Mouse (Mus musculus) neural tube, embryonic 13.5 days (tissue): Measurements from ENCODE around the gene Sema3c. TPM values are rescaled to one million over a fixed set of nuclear protein-coding genes. Genes with fewer than 3 reads are reported as not detected.

Experiments
- ATAC-seq: fragments of 200-750 bp; cut with Nextera tagmentation; 2 replicates; pipeline ENCODE4 v1.8.0; 2017; ENCODE audit warnings: low read depth, mild to moderate bottlenecking, moderate TSS enrichment, moderate library complexity
- H3K27ac ChIP-seq: fragments of 300-500 bp; sonication (generic); replicated peaks from 2 replicates; pipeline ENCODE4 v1.5.1; 2015; ENCODE audit warnings: moderate library complexity, mild to moderate bottlenecking, inconsistent platforms
- H3K27me3 ChIP-seq: fragments of 300-500 bp; sonication (generic); 2 replicates; pipeline ENCODE4 v1.6.1; 2015; ENCODE audit warnings: mild to moderate bottlenecking, inconsistent platforms
- H3K36me3 ChIP-seq: fragments of 300-500 bp; sonication (generic); 2 replicates; pipeline ENCODE4 v1.6.1; 2015; ENCODE audit warnings: mild to moderate bottlenecking, inconsistent platforms
- H3K4me1 ChIP-seq: fragments of 300-500 bp; sonication (generic); replicated peaks from 2 replicates; pipeline ENCODE4 v1.6.1; 2015; ENCODE audit warnings: inconsistent platforms
- H3K4me2 ChIP-seq: fragments of 300-500 bp; sonication (generic); 2 replicates; pipeline ENCODE4 v1.6.1; 2015; ENCODE audit warnings: inconsistent platforms, mild to moderate bottlenecking, moderate library complexity
- H3K4me3 ChIP-seq: fragments of 300-500 bp; sonication (generic); 2 replicates; pipeline ENCODE4 v1.5.1; 2015; ENCODE audit warnings: mild to moderate bottlenecking, inconsistent platforms
- H3K9ac ChIP-seq: fragments of 300-500 bp; sonication (generic); 2 replicates; pipeline ENCODE4 v1.6.1; 2015; ENCODE audit warnings: moderate library complexity, mild to moderate bottlenecking, inconsistent platforms
- H3K9me3 ChIP-seq: fragments of 300-500 bp; sonication (generic); 2 replicates; pipeline ENCODE4 v1.6.1; 2016; ENCODE audit warnings: inconsistent platforms
- WGBS: fragments of 180-500 bp; shearing (Covaris S2); methylation state at CpG from one replicate; pipeline ENCODE4 v1.1.7; 2015; 5-methylcytosine and 5-hydroxymethylcytosine counted together
- polyA plus RNA-seq: library from polyadenylated mRNA; unstranded; fragments of >200 nt; fragmentation: Nextera tagmentation; extraction: Ambion mirVana; gene quantifications from 2 replicates; pipeline ENCODE4 v1.2.1, GENCODE M21; 2015

The Sema3c gene
- polyA plus RNA-seq, 1 experiment from 2014 or later: 30.3 TPM

GRCm38 (mm10) chr5:17739805-17740204 lies 165.7 kb downstream of the Sema3c start:
- whole genome bisulfite sequencing: 64% methylated on average over 3 of the region's 3 CpGs
- Histone ChIP-seq H3K27me3 (no peaks in the 10 kb centered on the region), H3K4me1 (no peaks in the 10 kb centered on the region), H3K9ac (no peak overlapping the region), H3K36me3 (no peaks in the 10 kb centered on the region), H3K4me3 (no peak overlapping the region), H3K9me3 (no peaks in the 10 kb centered on the region), H3K4me2 (no peak overlapping the region), H3K27ac (no peak overlapping the region)
- no peak for ATAC-seq

GRCm38 (mm10) chr5:17746520-17746919 lies 172.4 kb downstream of the Sema3c start:
- Histone ChIP-seq H3K4me1 (no peaks in the 10 kb centered on the region), H3K9me3 (no peaks in the 10 kb centered on the region), H3K36me3 (no peaks in the 10 kb centered on the region), H3K27ac (no peak overlapping the region), H3K27me3 (no peaks in the 10 kb centered on the region), H3K9ac (no peak overlapping the region), H3K4me2 (no peak overlapping the region), H3K4me3 (no peak overlapping the region)
- ATAC-seq: no peak

GRCm38 (mm10) chr5:17747143-17747542 lies 173.1 kb downstream of the Sema3c start:
- H3K9ac ChIP-seq: no peak overlapping the region
- no peaks in the 10 kb centered on the region for H3K4me1 ChIP-seq
- no peak for ATAC-seq
- no peak overlapping the region for H3K27ac ChIP-seq
- no peak overlapping the region for H3K4me2 ChIP-seq
- no peak overlapping the region for H3K4me3 ChIP-seq
- H3K9me3 ChIP-seq: no peaks in the 10 kb centered on the region
- 32% methylated on average over 5 of the region's 5 CpGs for WGBS
- H3K27me3 ChIP-seq: no peaks in the 10 kb centered on the region
- no peaks in the 10 kb centered on the region for H3K36me3 ChIP-seq

- H3K27ac ChIP-seq: no peak overlapping the region
- H3K36me3 ChIP-seq: no peaks in the 10 kb centered on the region
- no peak overlapping the region for H3K4me3 ChIP-seq
- no peaks in the 10 kb centered on the region for H3K27me3 ChIP-seq
- no peak for ATAC-seq
- H3K4me1 ChIP-seq: no peaks in the 10 kb centered on the region
- 73% methylated on average over 3 of the region's 3 CpGs for WGBS
- H3K9me3 ChIP-seq: no peaks in the 10 kb centered on the region
- H3K4me2 ChIP-seq: no peak overlapping the region
- H3K9ac ChIP-seq: no peak overlapping the region
These were observed 174.2 kb downstream of the Sema3c start for GRCm38 (mm10) chr5:17748293-17748692.

GRCm38 (mm10) chr5:17753471-17754005 lies 179.5 kb downstream of the Sema3c start:
- H3K9me3 ChIP-seq: no peaks in the 10 kb centered on the region
- 88% methylated on average over 7 of the region's 7 CpGs for WGBS
- ATAC-seq: no peak

GRCm38 (mm10) chr5:17766006-17766677 lies 192.1 kb downstream of the Sema3c start:
- Histone ChIP-seq H3K27me3 (no peaks in the 10 kb centered on the region), H3K4me1 (no peaks in the 10 kb centered on the region), H3K36me3 (no peaks in the 10 kb centered on the region), H3K9me3 (no peaks in the 10 kb centered on the region), H3K9ac (no peak overlapping the region), H3K4me3 (no peak overlapping the region), H3K27ac (no peak overlapping the region), H3K4me2 (no peak overlapping the region)
- WGBS: 64% methylated on average over 4 of the region's 4 CpGs
- no peak for ATAC-seq

More at GRCm38 (mm10) chr5:17753471-17754005, 179.5 kb downstream of the Sema3c start:
- Histone ChIP-seq H3K27ac (no peak overlapping the region), H3K4me2 (no peak overlapping the region), H3K9ac (no peak overlapping the region), H3K27me3 (no peaks in the 10 kb centered on the region), H3K4me1 (no peaks in the 10 kb centered on the region), H3K36me3 (no peaks in the 10 kb centered on the region), H3K4me3 (no peak overlapping the region)

GRCm38 (mm10) chr5:17770328-17770727 lies 196.2 kb downstream of the Sema3c start:
- Histone ChIP-seq H3K4me1 (no peaks in the 10 kb centered on the region), H3K36me3 (no peaks in the 10 kb centered on the region), H3K4me2 (no peak overlapping the region), H3K27me3 (no peaks in the 10 kb centered on the region), H3K9me3 (no peaks in the 10 kb centered on the region), H3K9ac (no peak overlapping the region), H3K27ac (no peak overlapping the region), H3K4me3 (no peak overlapping the region)
- no peak for ATAC-seq
- WGBS: 94% methylated on average over 2 of the region's 2 CpGs

DNA sequence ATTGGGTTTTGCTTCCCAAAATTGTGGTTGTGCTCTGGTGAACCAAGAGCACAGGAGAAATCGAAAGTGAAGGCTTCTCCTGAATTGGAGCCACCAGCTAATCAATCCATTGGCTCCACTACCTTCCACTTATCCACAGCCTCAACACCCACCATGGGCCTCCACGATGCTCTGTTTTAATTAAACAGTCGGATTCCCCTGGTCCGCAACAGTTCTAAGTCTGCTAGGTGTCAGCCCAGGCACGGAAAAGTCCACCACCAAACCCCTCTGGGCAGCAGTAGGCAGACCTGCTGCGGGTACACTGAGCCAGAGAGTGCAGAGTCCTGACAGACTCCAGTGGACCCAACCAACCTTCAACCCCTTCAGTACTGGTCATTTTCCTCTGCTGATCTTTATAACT lies 202.5 kb downstream of the Sema3c start:
- Histone ChIP-seq H3K4me1 (no peaks in the 10 kb centered on the region), H3K4me3 (no peak overlapping the region), H3K4me2 (no peak overlapping the region), H3K9ac (no peak overlapping the region), H3K9me3 (no peaks in the 10 kb centered on the region), H3K27ac (no peak overlapping the region), H3K27me3 (no peaks in the 10 kb centered on the region), H3K36me3 (no peaks in the 10 kb centered on the region)
- ATAC-seq: no peak
- 93% methylated on average over 6 of the region's 6 CpGs for WGBS

Other genes starting within 250 kb of the Sema3c start
- gene Speer4f2, start 201.1 kb upstream of the Sema3c start, polyA plus RNA-seq: not detected in 2 replicates
- gene Speer4f1, start 98.2 kb upstream of the Sema3c start, polyA plus RNA-seq: not detected in 2 replicates